Comparison of ENCODE assay signal across 8 mouse cellular contexts in the genomic region with DNA sequence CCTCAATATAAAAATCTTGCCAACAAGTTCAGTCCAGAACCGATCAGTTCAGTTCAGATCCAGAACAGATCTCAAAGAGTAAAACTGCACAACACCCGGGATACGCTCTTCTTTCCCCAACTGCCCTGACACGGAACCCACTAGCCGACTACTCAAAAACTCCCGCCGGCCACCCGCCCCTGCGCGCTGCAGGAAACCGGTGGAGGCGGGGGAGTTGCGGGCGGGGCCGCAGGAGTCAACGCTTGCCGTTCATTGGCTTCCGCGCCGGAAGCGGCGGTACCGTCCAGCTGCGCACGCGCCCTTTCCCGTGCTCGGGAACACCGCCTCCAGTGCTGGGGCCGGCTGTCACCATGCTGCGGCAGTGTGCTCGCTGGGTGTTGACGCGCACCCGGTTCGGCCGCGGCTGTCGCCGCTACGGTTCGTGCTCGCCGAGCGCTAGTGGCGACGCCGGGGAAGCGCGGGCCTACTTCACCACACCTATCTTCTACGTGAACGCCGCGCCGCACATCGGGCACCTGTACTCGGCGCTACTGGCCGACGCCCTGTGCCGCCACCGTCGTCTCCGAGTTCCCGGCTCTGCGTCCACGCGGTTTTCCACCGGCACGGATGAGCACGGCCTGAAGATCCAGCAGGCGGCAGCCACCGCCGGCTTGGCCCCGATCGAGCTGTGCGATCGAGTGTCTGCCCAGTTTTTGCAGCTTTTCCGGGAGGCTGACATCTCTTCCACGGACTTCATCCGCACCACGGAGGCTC. TPM values are rescaled to one million over a fixed set of nuclear protein-coding genes. Genes with fewer than 3 reads are reported as not detected.
A peak's percentile ranks its signal among the peaks of the same experiment; 100 is the strongest.
DNase-seq lines count a peak whose midpoint lies in the region; ATAC-seq lines count a peak whose summit lies in the region.

Gene Mars2 (plus strand): TSS at position 288 of the 753 bp plus-strand sequence.

- H3K27ac ChIP-seq in hindbrain, embryonic 12.5 days: peak within 1 kb of the TSS; percentile 79

- no peaks in the 10 kb centered on the region for H3K27me3 ChIP-seq in hindbrain, embryonic 12.5 days

- no peaks in the 10 kb centered on the region for H3K9me3 ChIP-seq in hindbrain, embryonic 12.5 days (replicated peaks)

- peak within 1 kb of the TSS; percentile 83 for H3K4me3 ChIP-seq in hindbrain, embryonic 12.5 days

- peaks cover 35% of the 10 kb centered on the region for H3K4me1 ChIP-seq in hindbrain, embryonic 12.5 days

- peak within 1 kb of the TSS; percentile 81 for H3K9ac ChIP-seq in hindbrain, embryonic 12.5 days

- DNase-seq in NIH3T3 (ENCODE audit: low read depth): peak; percentile 98
- peak; percentile 98 for DNase-seq in cerebellum, postnatal 10 days
- peak; percentile 91 to 96 for DNase-seq in frontal cortex, postnatal 10 days (ENCODE audit: low spot score in 2 of 2)
- peak; percentile 94 to 95 for DNase-seq in layer of hippocampus, postnatal 36 days
- peak; percentile 97 for DNase-seq in lung, postnatal 36 days
- DNase-seq in retina, postnatal 1 day: peak; percentile 97
- peak; percentile 86 to 92 for DNase-seq in urinary bladder, adult 18-20 months (ENCODE audit: low spot score in 2 of 2)

- under 1% methylated on average over 82 of the region's 82 CpGs for WGBS in hindbrain, embryonic 12.5 days

- no peaks in the 10 kb centered on the region for H3K36me3 ChIP-seq in hindbrain, embryonic 12.5 days

- H3K4me2 ChIP-seq in hindbrain, embryonic 12.5 days (replicated peaks): peak within 1 kb of the TSS; percentile 89

- ATAC-seq in hindbrain, embryonic 12.5 days (ENCODE audit: low FRiP score): peak; percentile 99

RNA-seq across cellular contexts. Expression of gene Mars2, which starts in this region (rescaled TPM):
- polyA plus RNA-seq in hindbrain, embryonic 12.5 days (2016; fragmentation: Nextera tagmentation; extraction: Ambion mirVana): 3.2 and 3.6 TPM in 2 replicates
- 1 to 10 TPM; 9.6 to 10.0 TPM for total RNA-seq in layer of hippocampus, postnatal 36 days (2021)

Comparison
In these comparisons a context has a peak if more than half of its experiments do, and no peak if none do; other contexts are left out.
1. Peak in every context shown above with its lines: DNase-seq, ATAC-seq, H3K4me3 ChIP-seq and H3K27ac ChIP-seq.